Mouse (Mus musculus): Measurements from ENCODE around the gene Dgkg. TPM values are rescaled to one million over a fixed set of nuclear protein-coding genes. Genes with fewer than 3 reads are reported as not detected.
A peak's percentile ranks its signal among the peaks of the same experiment; 100 is the strongest.

Gene Dgkg
- total RNA-seq, 2 experiments from 2014 or later, result 190 to 202 TPM

GRCm38 (mm10) chr16:22442202-22442601 is 214.8 kb downstream of the Dgkg start:
- DNase-seq (ENCODE audit: extremely low spot score in 1 of 2, low spot score in 1 of 2), result no peak

- no peak for DNase-seq (ENCODE audit: extremely low spot score in 1 of 2, low spot score in 1 of 2)
These were observed 215.7 kb downstream of the Dgkg start for GRCm38 (mm10) chr16:22441317-22441716.

GRCm38 (mm10) chr16:22440269-22440668 is 216.8 kb downstream of the Dgkg start:
- DNase-seq (ENCODE audit: extremely low spot score in 1 of 2, low spot score in 1 of 2), result peak; percentile 36 to 45

- DNase-seq (ENCODE audit: extremely low spot score in 1 of 2, low spot score in 1 of 2), result peak; percentile 93 to 98
These were observed 217.4 kb downstream of the Dgkg start, which contains the start of gene Etv5 for GRCm38 (mm10) chr16:22439499-22440177. TSS of gene Etv5 (minus strand) at chr16:22439719.

- peak; percentile 36 to 56 for DNase-seq (ENCODE audit: extremely low spot score in 1 of 2, low spot score in 1 of 2)
These were observed 218.3 kb downstream of the Dgkg start for GRCm38 (mm10) chr16:22438441-22439373.

GRCm38 (mm10) chr16:22436106-22436505 is 220.9 kb downstream of the Dgkg start:
- DNase-seq (ENCODE audit: extremely low spot score in 1 of 2, low spot score in 1 of 2), result no peak

GRCm38 (mm10) chr16:22434530-22434929 is 222.5 kb downstream of the Dgkg start:
- no peak for DNase-seq (ENCODE audit: extremely low spot score in 1 of 2, low spot score in 1 of 2)

- DNase-seq (ENCODE audit: extremely low spot score in 1 of 2, low spot score in 1 of 2), result no peak
These were observed 223.1 kb downstream of the Dgkg start for GRCm38 (mm10) chr16:22433944-22434343.

GRCm38 (mm10) chr16:22431773-22432172 is 225.2 kb downstream of the Dgkg start:
- DNase-seq (ENCODE audit: extremely low spot score in 1 of 2, low spot score in 1 of 2), result no peak

GRCm38 (mm10) chr16:22431335-22431734 is 225.7 kb downstream of the Dgkg start:
- DNase-seq (ENCODE audit: extremely low spot score in 1 of 2, low spot score in 1 of 2), result no peak

GRCm38 (mm10) chr16:22430211-22430951 is 226.6 kb downstream of the Dgkg start:
- DNase-seq (ENCODE audit: extremely low spot score in 1 of 2, low spot score in 1 of 2), result peak; percentile 64 to 76

- DNase-seq (ENCODE audit: extremely low spot score in 1 of 2, low spot score in 1 of 2), result no peak
These were observed 227.6 kb downstream of the Dgkg start for GRCm38 (mm10) chr16:22429377-22429776.

GRCm38 (mm10) chr16:22428853-22429341 is 228.1 kb downstream of the Dgkg start:
- peak; percentile 57 to 66 for DNase-seq (ENCODE audit: extremely low spot score in 1 of 2, low spot score in 1 of 2)

GRCm38 (mm10) chr16:22426866-22427265 is 230.2 kb downstream of the Dgkg start:
- no peak for DNase-seq (ENCODE audit: extremely low spot score in 1 of 2, low spot score in 1 of 2)

GRCm38 (mm10) chr16:22422256-22422655 is 234.8 kb downstream of the Dgkg start:
- no peak for DNase-seq (ENCODE audit: extremely low spot score in 1 of 2, low spot score in 1 of 2)

Small RNA genes within 50 kb of the gene (microRNA-seq; reads per million reads assigned to microRNA genes)
- gene Mir6362 (0 reads per million in 2 experiments), gene Mir8095 (0 reads per million in 2 experiments)

Other genes starting within 250 kb of the Dgkg start
- 10 to 100 TPM; 51.4 to 56.1 TPM for gene Etv5, start 217.5 kb downstream of the Dgkg start, total RNA-seq (2021)
- gene Crygs, start 154.4 kb upstream of the Dgkg start, total RNA-seq (2021), result not detected
- gene Tbccd1, start 200.4 kb upstream of the Dgkg start, total RNA-seq (2021), result 10 to 100 TPM; 13.7 to 14.6 TPM
- 10 to 100 TPM; 71.1 to 71.7 TPM for gene Dnajb11, start 200.6 kb upstream of the Dgkg start, total RNA-seq (2021)
- not detected for gene Ahsg, start 234.1 kb upstream of the Dgkg start, total RNA-seq (2021)